Mouse (Mus musculus) WW6 (cell line): Measurements from ENCODE around the gene Zfr2.

Experiments
- DNase-seq: peaks from one replicate; pipeline ENCODE4 v3.0.0-alpha.2; 2013; ENCODE audit warnings: low read depth, low spot score

Zfr2 gene

DNA sequence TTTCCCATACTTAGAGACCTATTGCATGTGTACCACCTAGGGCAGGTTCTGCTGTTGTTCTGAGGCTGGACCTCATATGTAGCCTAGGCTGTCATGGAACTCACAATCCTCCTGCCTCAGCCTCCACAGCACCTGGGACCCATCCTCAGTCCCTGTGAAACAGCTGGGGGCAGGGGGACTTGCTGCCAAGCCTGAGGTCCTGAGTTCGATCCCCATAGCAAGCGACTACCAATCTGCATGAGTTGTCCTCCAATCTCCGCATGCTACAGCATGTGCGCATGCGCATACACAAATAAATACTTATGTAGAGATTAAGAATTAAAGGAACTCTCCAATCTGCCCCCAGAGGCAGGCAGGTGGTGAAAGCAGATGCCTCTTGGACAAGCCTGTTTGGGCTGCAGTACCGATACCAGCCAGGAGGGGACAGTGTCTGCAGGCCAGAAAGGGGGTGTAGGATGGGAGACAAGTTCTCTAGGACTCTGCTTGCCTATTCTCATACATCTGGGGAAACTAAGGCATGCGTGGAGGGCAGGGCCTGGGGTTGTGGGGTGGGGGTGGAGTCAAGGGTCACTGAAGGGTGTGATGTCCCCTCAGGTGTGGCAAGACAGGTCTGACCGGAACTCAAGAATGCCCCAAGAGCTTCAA, 54.7 kb downstream of the Zfr2 start:
- DNase-seq: no peak

DNA sequence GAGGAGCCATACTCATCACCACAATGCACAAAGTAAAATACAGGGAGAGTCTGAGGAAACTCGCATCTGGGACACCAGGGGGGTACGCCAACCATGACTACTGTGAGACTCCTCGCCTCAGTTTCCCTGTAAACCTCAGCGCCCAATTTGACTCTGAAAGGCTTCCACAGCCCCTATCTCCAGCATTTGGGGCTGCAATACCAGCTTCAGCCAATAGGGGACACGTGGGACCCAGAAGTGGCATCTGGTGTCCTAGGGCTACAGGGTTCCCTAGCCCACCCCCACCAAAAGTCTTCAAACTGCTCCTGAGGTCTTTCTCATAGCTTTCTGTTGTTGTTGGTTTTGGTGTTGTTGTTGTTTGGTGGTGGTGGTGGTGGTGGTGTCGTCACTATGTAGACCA, 55.6 kb downstream of the Zfr2 start:
- DNase-seq: no peak

DNA sequence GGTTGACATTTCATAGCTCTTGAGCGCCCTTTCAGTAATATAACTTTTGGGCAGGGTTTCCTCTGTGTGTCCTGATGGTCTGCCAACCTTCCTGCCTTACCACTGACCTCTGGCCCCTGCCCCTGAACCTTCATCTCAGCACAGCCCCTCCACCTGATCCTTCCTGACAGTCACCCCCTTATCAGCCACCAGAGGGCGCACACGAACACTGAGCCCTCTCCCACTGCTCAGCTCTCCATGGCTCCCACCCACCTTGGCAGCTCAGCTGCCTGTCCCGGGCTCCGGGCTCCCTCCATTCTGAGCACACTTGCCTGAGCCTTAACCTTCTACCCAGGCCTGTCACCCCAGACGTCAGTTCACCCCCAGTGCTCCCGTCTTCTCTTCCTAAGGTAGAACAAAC, 56.3 kb downstream of the Zfr2 start:
- no peak for DNase-seq

DNA sequence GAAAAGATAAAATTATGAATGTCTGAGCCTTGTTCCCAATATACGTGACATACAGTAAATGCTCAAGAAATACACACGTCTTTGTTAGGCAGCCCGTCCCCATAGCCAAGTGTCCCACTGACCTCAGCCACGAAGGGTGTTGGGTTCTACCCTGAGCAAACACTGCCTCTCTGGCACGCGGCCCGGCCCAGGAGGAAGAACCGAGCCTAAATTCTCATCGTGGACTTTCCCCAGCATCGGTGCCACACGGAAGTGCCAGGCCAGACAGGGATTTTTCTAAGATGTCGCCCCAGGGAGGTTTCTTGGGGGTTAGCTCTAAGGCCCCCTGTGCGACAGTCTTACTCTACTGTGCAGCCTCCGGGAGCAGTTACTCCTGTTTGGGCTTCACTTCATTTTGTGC, 56.9 kb downstream of the Zfr2 start:
- no peak for DNase-seq

GRCm38 (mm10) chr10:81290698-81291460, 57.9 kb downstream of the Zfr2 start:
- DNase-seq: no peak

DNA sequence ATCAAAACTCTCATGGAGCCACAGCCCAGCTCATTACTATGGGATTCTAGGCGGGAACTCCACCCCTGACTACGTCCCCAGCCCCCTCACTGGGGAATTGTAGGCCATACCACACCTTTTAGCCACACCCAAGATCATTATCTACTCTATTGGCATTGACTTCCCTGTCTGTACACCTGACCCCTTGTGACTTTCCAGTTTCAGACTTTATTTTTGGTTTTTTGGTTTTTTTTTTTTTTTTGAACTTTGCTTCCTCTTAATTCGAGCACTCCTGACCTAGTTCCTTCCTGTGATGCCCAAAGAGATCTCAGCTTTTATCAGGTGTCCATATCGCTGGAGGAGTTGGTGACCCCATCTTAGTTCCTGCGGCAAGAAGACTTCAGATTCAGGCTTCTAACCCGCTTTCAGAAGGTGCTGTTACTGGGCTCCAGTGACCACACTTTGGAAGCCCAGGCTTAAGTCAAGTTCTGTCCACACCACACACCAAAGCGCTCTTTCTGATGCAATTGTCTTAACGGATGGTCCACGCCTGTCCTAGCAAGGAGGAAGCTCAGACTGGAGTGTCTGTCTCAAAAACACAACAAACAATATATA, 58.7 kb downstream of the Zfr2 start, which contains the start of gene Tjp3:
TSS of gene Tjp3 (minus strand) at position 71 of the 594 bp plus-strand sequence.
- no peak for DNase-seq

DNA sequence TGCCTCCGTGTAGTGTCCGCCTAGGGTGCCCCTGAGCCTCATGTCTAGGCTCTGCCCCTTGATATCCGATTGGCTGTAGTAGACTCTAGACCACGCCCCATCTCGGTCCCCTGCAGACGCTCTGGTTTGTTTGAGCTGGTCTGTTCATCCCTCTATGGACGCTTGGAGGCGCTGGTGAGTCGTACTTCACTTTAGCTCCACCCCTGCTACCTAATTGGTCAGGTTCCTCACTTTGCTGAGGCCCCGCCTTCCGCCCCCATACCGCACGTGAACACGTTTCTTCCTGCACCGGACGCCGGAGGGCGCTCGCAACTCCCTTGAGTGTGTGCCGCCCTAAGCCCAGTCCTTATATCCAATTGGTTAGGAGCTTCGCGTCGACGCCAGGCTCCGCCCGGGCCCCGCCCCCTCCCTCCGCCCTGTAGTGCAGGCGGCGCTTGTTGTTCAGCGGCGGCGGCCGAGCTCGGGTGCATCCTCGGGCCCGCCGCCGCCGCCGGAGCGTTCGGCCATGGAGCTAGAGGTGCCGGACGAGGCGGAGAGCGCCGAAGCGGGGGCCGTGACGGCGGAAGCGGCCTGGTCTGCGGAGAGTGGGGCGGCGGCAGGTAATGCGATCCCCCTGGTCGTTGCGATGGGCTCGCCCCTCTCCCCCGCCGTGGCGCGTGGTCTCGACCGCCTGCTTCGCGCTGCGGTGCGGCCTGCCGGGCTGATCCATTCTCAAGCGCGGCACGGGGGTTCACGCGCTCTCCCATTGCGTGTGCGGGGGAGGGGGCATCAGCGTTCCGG, 59.8 kb downstream of the Zfr2 start, which contains the start of gene Pip5k1c:
TSS of gene Pip5k1c (plus strand) at position 410 of the 780 bp plus-strand sequence.
- peak; percentile 100 for DNase-seq

GRCm38 (mm10) chr10:81293334-81294030, 60.5 kb downstream of the Zfr2 start:
- no peak for DNase-seq

- no peak for DNase-seq
Measured at GRCm38 (mm10) chr10:81294442-81294841, 61.5 kb downstream of the Zfr2 start.

DNA sequence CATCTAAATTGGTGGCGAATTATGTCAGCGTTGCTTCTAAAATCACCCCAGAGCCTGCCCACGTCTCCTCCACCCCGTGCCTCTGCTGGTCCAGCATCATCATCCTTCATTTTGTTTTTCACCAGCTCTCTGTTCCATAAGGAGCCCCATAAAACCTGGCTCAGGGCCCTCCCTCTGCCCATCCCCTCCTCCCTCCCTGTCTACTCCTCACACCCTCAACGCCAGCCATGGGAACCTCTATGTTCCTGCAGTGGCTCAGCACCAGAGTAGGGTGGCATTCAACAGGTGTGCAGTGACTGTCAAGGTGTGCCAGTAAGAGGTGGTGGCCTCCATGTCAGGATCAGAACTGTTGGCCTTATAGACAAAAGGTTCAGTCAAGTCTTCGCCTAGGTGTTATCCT, 62.2 kb downstream of the Zfr2 start:
- no peak for DNase-seq

- DNase-seq: no peak
Measured at GRCm38 (mm10) chr10:81297246-81297645, 64.3 kb downstream of the Zfr2 start.

DNA sequence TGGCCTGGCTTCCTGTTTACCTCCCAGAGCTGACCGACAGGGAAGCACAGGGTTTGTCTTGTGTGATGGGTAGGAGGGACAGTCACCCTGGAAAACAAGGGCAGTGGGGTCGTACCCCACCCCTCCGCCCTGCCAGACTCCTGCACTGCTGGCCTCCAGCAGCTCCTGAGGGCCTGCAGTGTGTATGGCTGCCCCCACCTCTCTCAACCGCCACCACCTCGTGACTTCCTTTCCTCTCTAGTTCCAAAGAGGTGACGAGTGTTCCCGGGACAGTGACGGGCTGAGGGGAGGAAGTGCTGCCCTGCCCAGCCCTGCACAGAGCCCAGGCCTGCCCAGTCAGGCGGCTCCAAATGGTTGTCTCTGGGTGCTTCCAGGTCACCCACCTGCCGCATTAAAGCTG, 64.9 kb downstream of the Zfr2 start:
- no peak for DNase-seq

DNA sequence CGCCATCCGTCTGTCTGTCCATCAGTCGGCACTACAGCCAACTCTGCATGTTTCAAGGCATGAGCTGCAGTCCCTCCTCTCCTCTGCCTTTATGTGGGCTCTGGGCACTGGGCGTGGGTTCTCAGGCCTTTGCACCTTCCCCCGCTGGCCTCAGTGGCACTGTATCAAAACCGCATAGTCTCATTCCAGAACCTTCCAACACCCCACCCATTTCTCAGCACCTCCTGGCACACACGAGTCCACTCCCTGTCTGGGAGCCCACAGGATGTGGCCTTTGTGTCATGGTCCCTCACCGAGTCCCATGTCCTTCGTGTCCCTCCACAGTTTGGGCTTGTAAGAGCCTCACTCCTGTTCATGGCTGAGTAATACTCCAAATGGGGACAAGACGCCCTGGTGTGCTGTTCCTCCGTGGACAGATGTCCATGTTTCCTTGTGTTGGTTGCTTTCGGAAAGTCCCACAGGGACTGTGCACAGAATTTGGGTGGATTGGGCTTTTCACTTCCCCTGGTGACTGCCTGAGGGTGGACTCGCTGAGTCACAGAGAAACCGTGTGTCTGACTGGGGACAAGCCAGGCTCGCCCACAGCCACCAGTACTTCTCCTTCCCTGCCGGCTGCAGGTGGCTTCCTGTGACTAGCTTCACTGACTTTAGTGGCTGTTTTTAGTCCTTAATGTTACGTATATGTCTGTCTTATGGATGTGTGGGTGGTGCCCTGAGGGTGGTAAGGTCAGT, 65.6 kb downstream of the Zfr2 start:
- no peak for DNase-seq

GRCm38 (mm10) chr10:81299585-81300351, 66.8 kb downstream of the Zfr2 start:
- DNase-seq: no peak

- DNase-seq: no peak
Measured at GRCm38 (mm10) chr10:81300352-81300907, 67.5 kb downstream of the Zfr2 start.

DNA sequence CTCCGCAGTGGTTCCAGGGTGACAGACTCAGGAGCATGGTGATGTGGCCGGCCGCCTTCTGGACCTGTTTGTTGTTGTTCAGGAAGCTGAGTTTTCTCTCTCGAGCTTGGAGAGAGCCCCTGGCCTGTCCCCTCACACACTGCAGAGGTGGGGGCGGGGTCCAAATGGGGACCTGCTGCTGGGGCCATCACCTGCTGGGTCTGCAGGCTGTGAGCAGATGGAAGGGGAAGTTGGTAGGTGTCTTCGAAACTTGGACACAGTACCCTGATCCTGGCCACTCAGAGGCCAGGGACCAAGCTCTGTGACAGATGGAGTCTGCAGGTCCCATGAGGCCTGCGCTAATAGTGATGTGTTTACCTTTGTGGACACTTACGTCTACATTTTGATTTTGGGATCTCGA, 68.4 kb downstream of the Zfr2 start:
- DNase-seq: no peak
